Mouse (Mus musculus) liver, embryonic 11.5 days (tissue): ENCODE measurements around the gene Krt13. TPM values are rescaled to one million over a fixed set of nuclear protein-coding genes. Genes with fewer than 3 reads are reported as not detected.

Experiments used
- ATAC-seq: fragments of 200-750 bp; cut with Nextera tagmentation; replicated peaks from 2 replicates; pipeline ENCODE4 v1.8.0; 2017; ENCODE audit warnings: moderate number of reproducible peaks, mild to moderate bottlenecking, moderate TSS enrichment, moderate library complexity; ENCODE audit not compliant: low FRiP score
- DNase-seq: peaks from one replicate; pipeline ENCODE4 v3.0.0-alpha.2; 2017; ENCODE audit warnings: low spot score
- H3K27ac ChIP-seq: fragments of 300-500 bp; sonication (generic); 2 replicates; pipeline ENCODE4 v1.5.1; 2014; ENCODE audit warnings: mild to moderate bottlenecking, low read depth, low read length, control low read depth
- H3K27me3 ChIP-seq: fragments of 300-500 bp; sonication (generic); replicated peaks from 2 replicates; pipeline ENCODE4 v1.6.1; 2014; ENCODE audit warnings: low read length, mixed read lengths; ENCODE audit not compliant: control insufficient read depth, insufficient read depth
- H3K36me3 ChIP-seq: fragments of 300-500 bp; sonication (generic); 2 replicates; pipeline ENCODE4 v1.6.1; 2014; ENCODE audit warnings: mild to moderate bottlenecking, low read length, moderate library complexity, mixed read lengths; ENCODE audit not compliant: control insufficient read depth, insufficient read depth
- H3K4me1 ChIP-seq: fragments of 300-500 bp; sonication (generic); replicated peaks from 2 replicates; pipeline ENCODE4 v1.6.1; 2014; ENCODE audit warnings: low read length, mixed read lengths; ENCODE audit not compliant: control insufficient read depth, insufficient read depth
- H3K4me2 ChIP-seq: fragments of 300-500 bp; sonication (generic); 2 replicates; pipeline ENCODE4 v1.6.1; 2014; ENCODE audit warnings: mild to moderate bottlenecking, control low read depth, moderate library complexity
- H3K4me3 ChIP-seq: fragments of 300-500 bp; sonication (generic); 2 replicates; pipeline ENCODE4 v1.5.1; 2014; ENCODE audit warnings: low read depth, low read length, control low read depth
- H3K9ac ChIP-seq: fragments of 300-500 bp; sonication (generic); 2 replicates; pipeline ENCODE4 v1.6.1; 2014; ENCODE audit warnings: low read depth, low read length, control low read depth
- H3K9me3 ChIP-seq: fragments of 300-500 bp; sonication (generic); 2 replicates; pipeline ENCODE4 v1.6.1; 2016; ENCODE audit warnings: low read length, inconsistent platforms, mixed read lengths; ENCODE audit not compliant: control insufficient read depth
- WGBS: fragments of 180-500 bp; shearing (Covaris S2); extraction: QIAGEN DNeasy Blood & Tissue Kit; methylation state at CpG from one replicate; pipeline ENCODE4 v1.1.7; 2014; 5-methylcytosine and 5-hydroxymethylcytosine counted together
- polyA plus RNA-seq: library from polyadenylated mRNA; unstranded; fragments of >200 nt; fragmentation: Nextera tagmentation; extraction: Ambion mirVana; gene quantifications from 2 replicates; pipeline ENCODE4 v1.2.1, GENCODE M21; 2014

Krt13 gene
- polyA plus RNA-seq, 1 experiment from 2014 or later = 0.14 TPM

DNA sequence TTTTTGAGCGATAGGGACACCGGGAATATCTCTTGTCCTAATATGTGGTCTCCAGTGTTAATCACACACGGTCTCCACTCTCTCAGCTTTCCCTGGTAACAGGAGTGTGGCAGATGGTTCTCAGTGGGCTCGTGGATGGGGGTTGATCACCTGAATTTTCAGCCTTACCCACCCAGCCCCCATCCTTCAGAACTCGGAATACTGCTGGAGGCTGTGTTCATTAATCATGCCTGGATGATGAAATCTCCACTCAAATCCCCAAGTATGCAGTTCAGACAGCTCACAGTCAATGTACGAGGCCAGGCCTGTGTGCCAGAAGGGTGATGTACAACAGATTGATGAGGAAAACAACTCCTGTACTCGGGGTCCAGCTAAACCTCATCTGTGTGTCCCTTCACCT is 3.5 kb upstream of the Krt13 start:
- Histone ChIP-seq H3K4me1 (0 out of 2 replicates have a peak, but pooled peaks cover 2% of the 10 kb centered on the region), H3K9ac (no peak overlapping the region), H3K27me3 (no peaks in the 10 kb centered on the region), H3K27ac (no peak overlapping the region), H3K36me3 (no peaks in the 10 kb centered on the region), H3K9me3 (no peaks in the 10 kb centered on the region), H3K4me2 (no peak overlapping the region), H3K4me3 (no peak overlapping the region)
- WGBS = 64% methylated on average over 7 of the region's 7 CpGs
- DNase-seq = no peak
- no peak for ATAC-seq

DNA sequence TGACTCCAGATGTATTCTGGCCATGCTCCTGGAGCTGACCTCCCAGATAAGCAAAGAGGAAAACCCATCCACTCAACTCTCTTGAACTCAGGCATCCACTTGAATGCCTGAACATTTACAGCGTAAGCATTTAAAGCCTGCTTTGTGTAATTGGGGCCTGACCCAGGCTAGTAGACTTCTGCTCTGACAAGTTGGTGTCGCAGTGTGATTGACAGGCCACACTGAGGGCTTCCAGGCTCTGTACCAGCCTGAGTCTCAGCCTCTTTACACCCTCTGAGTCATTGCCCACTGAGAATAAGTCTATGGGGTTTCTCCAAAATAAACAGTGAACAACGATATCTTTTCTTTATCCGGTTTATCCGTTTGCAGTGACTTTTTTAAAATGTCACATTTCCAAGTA is 1.0 kb downstream of the Krt13 start:
- Histone ChIP-seq H3K9ac (no peak overlapping the region), H3K36me3 (no peaks in the 10 kb centered on the region), H3K9me3 (no peaks in the 10 kb centered on the region), H3K27ac (no peak overlapping the region), H3K4me1 (no peaks in the 10 kb centered on the region), H3K4me3 (no peak overlapping the region), H3K4me2 (no peak overlapping the region), H3K27me3 (no peaks in the 10 kb centered on the region)
- WGBS = 79% methylated on average over 5 of the region's 5 CpGs
- no peak for ATAC-seq
- no peak for DNase-seq

DNA sequence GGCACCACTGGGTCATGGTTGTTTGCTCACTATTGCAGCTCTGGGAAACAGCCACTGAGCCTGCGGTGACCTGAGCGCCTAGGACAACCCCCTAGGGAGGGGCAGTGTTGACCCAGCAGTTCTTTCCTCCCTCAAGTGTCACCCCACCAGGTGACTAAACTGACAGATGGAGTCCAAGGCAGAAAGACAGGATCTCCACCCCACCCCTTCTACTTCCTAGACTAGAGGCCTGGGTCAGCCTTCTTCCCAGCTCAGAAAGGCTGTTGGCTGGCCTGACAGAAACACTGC is 7.7 kb downstream of the Krt13 start:
- Histone ChIP-seq H3K4me1 (no peaks in the 10 kb centered on the region), H3K27ac (no peak overlapping the region), H3K9me3 (no peaks in the 10 kb centered on the region), H3K4me3 (no peak overlapping the region), H3K4me2 (no peak overlapping the region), H3K9ac (no peak overlapping the region), H3K36me3 (no peaks in the 10 kb centered on the region), H3K27me3 (no peaks in the 10 kb centered on the region)
- no peak for DNase-seq
- 88% methylated on average over 2 of the region's 2 CpGs for WGBS
- ATAC-seq = no peak

DNA sequence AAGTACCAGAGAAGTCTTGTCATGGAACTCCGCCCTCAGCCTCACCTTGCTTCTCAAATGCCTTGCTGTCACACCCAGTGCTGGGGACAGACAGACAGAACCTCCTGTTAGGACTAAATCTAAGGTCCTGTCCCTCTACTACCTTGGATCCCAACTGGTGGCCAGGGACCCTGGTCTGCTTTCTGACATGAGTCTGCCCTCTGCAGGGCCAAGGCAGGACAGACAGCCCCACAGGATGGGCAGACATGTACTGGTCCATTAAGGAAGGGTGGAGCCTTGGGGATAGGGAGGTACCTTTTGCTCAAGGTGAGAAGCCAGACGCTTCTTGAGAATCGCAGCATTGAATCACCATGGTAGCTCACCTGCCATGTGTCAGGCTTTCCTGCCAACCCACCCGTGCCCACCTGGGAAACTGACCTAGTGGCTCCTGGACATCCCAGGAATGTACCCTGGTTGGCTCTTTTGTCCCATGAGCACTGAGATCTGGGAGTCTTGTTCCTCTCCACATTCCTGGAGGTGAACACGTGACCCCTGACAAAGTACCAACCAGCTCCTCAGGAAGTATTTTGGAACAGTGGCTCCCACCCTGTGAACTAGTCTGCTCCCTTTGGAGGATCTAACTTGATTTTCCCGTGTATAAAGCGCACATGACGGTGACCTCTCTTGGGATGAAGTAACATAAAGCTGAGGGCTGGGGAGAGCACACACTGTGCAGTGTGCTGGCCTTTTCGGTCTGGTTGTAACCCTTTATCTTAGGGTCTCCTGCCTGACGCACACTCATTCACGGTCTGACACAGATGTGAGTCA is 8.2 kb downstream of the Krt13 start:
- no peaks in the 10 kb centered on the region for H3K9me3 ChIP-seq
- H3K4me3 ChIP-seq = no peak overlapping the region
- ATAC-seq (no peak), DNase-seq (no peak)
- no peak overlapping the region for H3K4me2 ChIP-seq
- no peak overlapping the region for H3K27ac ChIP-seq
- no peaks in the 10 kb centered on the region for H3K4me1 ChIP-seq
- no peaks in the 10 kb centered on the region for H3K27me3 ChIP-seq
- WGBS = 75% methylated on average over 11 of the region's 11 CpGs
- no peaks in the 10 kb centered on the region for H3K36me3 ChIP-seq
- no peak overlapping the region for H3K9ac ChIP-seq

DNA sequence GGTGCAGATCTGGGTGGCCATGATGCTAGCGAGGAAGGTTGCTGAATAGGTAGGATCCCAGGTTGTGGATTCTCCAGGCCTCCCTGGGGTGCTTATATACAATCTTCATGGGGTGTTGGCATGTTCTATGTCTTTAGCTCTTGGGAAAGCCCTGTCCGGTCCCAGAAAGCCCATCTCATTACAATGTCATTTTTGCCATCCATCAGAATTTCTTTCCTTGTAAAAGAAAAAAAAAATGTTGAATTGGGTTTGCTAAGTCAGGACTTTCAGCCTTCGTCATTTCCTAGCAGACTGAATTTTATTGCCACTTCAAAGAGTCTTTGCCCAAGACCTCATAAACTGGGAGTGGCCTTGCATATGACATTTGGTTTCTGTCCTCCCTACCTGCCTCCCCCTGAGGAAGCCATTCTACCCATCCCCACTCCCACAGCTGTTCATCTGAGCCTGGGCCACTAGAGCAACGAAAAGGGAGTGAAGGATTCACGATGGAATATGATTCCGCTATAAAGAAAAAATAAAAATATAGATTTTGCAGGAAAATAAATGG is 15.7 kb downstream of the Krt13 start, which contains the start of gene Krt36:
TSS of gene Krt36 (minus strand) at position 51 of the 547 bp plus-strand sequence.
- Histone ChIP-seq H3K4me1 (no peaks in the 10 kb centered on the region), H3K4me3 (no peak within 1 kb of the TSS), H3K27me3 (no peaks in the 10 kb centered on the region), H3K9me3 (no peaks in the 10 kb centered on the region), H3K4me2 (no peak within 1 kb of the TSS), H3K9ac (no peak within 1 kb of the TSS), H3K27ac (no peak within 1 kb of the TSS), H3K36me3 (no peaks in the 10 kb centered on the region)
- ATAC-seq (no peak), DNase-seq (no peak)
- WGBS = 84% methylated on average over 6 of the region's 6 CpGs

DNA sequence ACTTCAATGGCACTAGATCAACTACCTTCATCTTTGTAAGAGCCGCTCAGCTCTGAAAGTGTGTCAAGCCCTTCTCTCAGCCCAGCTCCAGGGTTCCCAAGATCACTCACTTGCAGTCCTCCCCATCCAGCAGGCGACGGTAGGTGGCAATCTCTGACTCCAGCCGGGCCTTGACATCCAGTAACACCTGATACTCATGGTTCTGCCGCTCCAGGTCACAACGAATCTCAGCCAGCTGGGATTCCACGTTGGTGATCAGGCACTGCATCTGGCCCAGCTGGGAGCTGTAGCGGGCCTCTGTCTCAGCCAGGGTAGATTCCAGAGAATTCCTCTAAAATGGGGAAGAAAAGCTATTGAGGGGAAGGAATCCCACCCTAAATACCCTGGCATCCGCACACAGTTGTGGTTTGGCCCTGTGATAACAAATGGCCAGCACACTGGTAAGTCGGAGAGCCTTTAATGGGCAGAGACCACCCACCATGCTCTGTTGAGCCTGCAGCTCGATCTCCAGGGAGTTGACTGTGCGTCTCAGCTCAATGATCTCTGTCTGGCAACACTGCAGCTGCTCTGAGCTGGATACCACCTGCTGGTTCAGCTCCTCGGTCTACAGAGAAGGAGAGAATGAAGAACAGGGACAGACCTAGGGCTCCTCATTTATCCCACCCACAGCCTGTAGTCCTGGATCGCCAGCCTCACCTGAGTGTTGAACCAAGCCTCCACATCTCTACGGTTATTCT is 18.5 kb downstream of the Krt13 start:
- H3K4me3 ChIP-seq = no peak overlapping the region
- no peak for DNase-seq
- ATAC-seq = no peak
- H3K4me2 ChIP-seq = no peak overlapping the region
- H3K9ac ChIP-seq = no peak overlapping the region
- no peaks in the 10 kb centered on the region for H3K36me3 ChIP-seq
- H3K27ac ChIP-seq = no peak overlapping the region
- H3K9me3 ChIP-seq = no peaks in the 10 kb centered on the region
- WGBS = 63% methylated on average over 15 of the region's 15 CpGs
- no peaks in the 10 kb centered on the region for H3K4me1 ChIP-seq
- no peaks in the 10 kb centered on the region for H3K27me3 ChIP-seq

DNA sequence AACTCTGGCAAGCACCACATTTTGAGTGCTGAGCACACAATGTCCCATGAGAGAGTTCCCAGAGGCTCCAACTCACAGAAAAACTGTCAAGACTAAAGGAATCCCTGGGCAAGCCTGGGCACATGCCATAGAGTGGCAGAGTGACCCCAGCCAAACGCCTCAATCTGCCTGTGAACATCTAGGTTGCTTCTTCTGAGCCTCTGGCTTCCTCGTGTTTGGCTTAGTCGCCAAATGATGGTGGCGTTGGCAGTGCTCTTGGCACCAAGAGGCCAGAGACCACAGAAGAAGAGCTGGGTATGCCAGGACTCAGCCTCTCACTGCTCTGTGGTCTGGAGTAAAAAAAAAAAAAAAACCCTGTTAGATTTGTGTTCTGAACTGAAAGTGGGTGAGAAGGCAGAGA is 21.0 kb downstream of the Krt13 start:
- Histone ChIP-seq H3K4me2 (no peak overlapping the region), H3K27me3 (no peaks in the 10 kb centered on the region), H3K4me3 (no peak overlapping the region), H3K4me1 (no peaks in the 10 kb centered on the region), H3K27ac (no peak overlapping the region), H3K36me3 (no peaks in the 10 kb centered on the region), H3K9ac (no peak overlapping the region), H3K9me3 (no peaks in the 10 kb centered on the region)
- WGBS = 73% methylated on average over 4 of the region's 4 CpGs
- DNase-seq (no peak), ATAC-seq (no peak)

DNA sequence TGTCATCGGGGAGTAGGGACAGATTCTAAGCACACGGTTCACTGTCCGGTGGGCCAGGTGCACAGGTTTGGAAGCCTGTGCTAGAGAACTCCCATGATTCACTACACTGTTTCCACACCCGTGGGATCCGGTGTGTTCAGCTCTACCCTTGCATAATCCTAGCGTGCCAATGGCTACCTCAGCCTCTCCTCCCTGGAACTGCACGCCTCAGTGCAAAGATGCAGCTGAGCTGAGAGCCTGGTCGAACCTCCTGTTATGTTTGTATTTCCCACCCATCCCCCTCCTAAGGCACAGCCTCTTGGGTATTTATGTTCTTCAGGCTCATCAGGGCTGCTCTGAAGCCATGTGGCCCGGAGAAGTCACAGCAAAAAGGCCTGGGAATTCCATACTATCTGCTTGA is 23.5 kb downstream of the Krt13 start:
- WGBS = 73% methylated on average over 9 of the region's 9 CpGs
- H3K9ac ChIP-seq = no peak overlapping the region
- H3K27me3 ChIP-seq = no peaks in the 10 kb centered on the region
- no peaks in the 10 kb centered on the region for H3K36me3 ChIP-seq
- DNase-seq (no peak), ATAC-seq (no peak)
- H3K4me2 ChIP-seq = no peak overlapping the region
- no peaks in the 10 kb centered on the region for H3K9me3 ChIP-seq
- no peak overlapping the region for H3K27ac ChIP-seq
- H3K4me3 ChIP-seq = no peak overlapping the region
- H3K4me1 ChIP-seq = no peaks in the 10 kb centered on the region

DNA sequence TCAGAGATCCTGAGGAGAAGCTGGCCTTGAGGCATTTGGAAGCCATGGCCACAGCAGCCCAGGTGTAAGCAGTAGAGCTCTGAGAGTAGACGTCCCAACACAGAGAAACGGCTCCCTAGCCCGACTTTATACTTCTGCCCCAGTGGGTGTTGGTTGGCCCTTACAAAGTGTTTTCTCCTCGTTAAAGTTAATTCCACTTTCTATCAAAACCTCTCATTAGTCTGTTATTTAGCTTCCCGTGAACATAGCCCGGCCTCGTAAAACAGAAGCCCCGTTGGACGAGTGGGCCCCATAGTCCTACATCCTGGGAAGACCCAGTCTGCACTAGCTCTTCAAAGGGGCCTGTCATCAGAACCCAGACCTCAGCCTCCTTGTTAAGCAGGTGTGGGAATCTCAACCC is 25.2 kb downstream of the Krt13 start, which contains the start of gene Krt35:
TSS of gene Krt35 (minus strand) at position 101 of the 400 bp plus-strand sequence.
- ATAC-seq = no peak
- Histone ChIP-seq H3K4me2 (no peak within 1 kb of the TSS), H3K4me1 (no peaks in the 10 kb centered on the region), H3K27me3 (no peaks in the 10 kb centered on the region), H3K27ac (no peak within 1 kb of the TSS), H3K36me3 (no peaks in the 10 kb centered on the region), H3K9ac (no peak within 1 kb of the TSS), H3K9me3 (no peaks in the 10 kb centered on the region), H3K4me3 (no peak within 1 kb of the TSS)
- DNase-seq = no peak
- WGBS = 83% methylated on average over 9 of the region's 9 CpGs
